Mouse (Mus musculus): ENCODE measurements at regions not wholly inside any gene's neighbourhood (a gene's known extent, or its start where the extent isn't known, plus 50 kb on each side); places are given as distances from the start of the nearest gene placed in this dataset.

GRCm38 (mm10) chr7:133492626-133493025 lies 109.3 kb downstream of the Tex36 start:
- Histone ChIP-seq H3K9ac (no peak overlapping the region), H3K27ac (no peak overlapping the region), H3K36me3 (no peaks in the 10 kb centered on the region), H3K9me3 (replicated peaks) (no peaks in the 10 kb centered on the region), H3K4me3 (no peak overlapping the region), H3K27me3 (replicated peaks) (no peaks in the 10 kb centered on the region; the same call in 1 of the 2 replicates), H3K4me2 (no peak overlapping the region), H3K4me1 (no peaks in the 10 kb centered on the region)
- WGBS (ENCODE audit: insufficient replicate concordance), result 59% methylated on average over 6 of the region's 6 CpGs
- ATAC-seq, result no peak

- H3K27me3 ChIP-seq (replicated peaks), result no peaks in the 10 kb centered on the region; the same call in 1 of the 2 replicates
- H3K9ac ChIP-seq, result no peak overlapping the region
- no peaks in the 10 kb centered on the region for H3K9me3 ChIP-seq (replicated peaks)
- H3K4me3 ChIP-seq, result no peak overlapping the region
- ATAC-seq, result no peak
- no peaks in the 10 kb centered on the region for H3K4me1 ChIP-seq
- no peaks in the 10 kb centered on the region for H3K36me3 ChIP-seq
- WGBS (ENCODE audit: insufficient replicate concordance), result 58% methylated on average over 7 of the region's 7 CpGs
- no peak overlapping the region for H3K4me2 ChIP-seq
- no peak overlapping the region for H3K27ac ChIP-seq
Observed at GRCm38 (mm10) chr7:133487887-133488630, 113.9 kb downstream of the Tex36 start.

GRCm38 (mm10) chr7:133484430-133484841 lies 117.5 kb downstream of the Tex36 start:
- no peak overlapping the region for H3K4me2 ChIP-seq
- H3K9ac ChIP-seq, result no peak overlapping the region
- no peak overlapping the region for H3K4me3 ChIP-seq
- H3K36me3 ChIP-seq, result no peaks in the 10 kb centered on the region
- no peaks in the 10 kb centered on the region for H3K4me1 ChIP-seq
- no peaks in the 10 kb centered on the region for H3K9me3 ChIP-seq (replicated peaks)
- ATAC-seq, result no peak
- no peaks in the 10 kb centered on the region for H3K27me3 ChIP-seq (replicated peaks)
- 63% methylated on average over 8 of the region's 8 CpGs for WGBS (ENCODE audit: insufficient replicate concordance)
- no peak overlapping the region for H3K27ac ChIP-seq

GRCm38 (mm10) chr7:133481529-133481928 lies 120.4 kb downstream of the Tex36 start:
- no peaks in the 10 kb centered on the region for H3K36me3 ChIP-seq
- no peak overlapping the region for H3K4me3 ChIP-seq
- H3K27ac ChIP-seq, result no peak overlapping the region
- H3K9ac ChIP-seq, result no peak overlapping the region
- whole genome bisulfite sequencing (ENCODE audit: insufficient replicate concordance), result 56% methylated on average over 6 of the region's 6 CpGs
- H3K27me3 ChIP-seq (replicated peaks), result no peaks in the 10 kb centered on the region
- ATAC-seq, result no peak
- no peak overlapping the region for H3K4me2 ChIP-seq
- H3K4me1 ChIP-seq, result no peaks in the 10 kb centered on the region
- no peaks in the 10 kb centered on the region for H3K9me3 ChIP-seq (replicated peaks)

GRCm38 (mm10) chr7:133479679-133480078 lies 122.3 kb downstream of the Tex36 start:
- no peak overlapping the region for H3K27ac ChIP-seq
- no peak for ATAC-seq
- no peak overlapping the region for H3K4me2 ChIP-seq
- no peak overlapping the region for H3K9ac ChIP-seq
- no peak overlapping the region for H3K4me3 ChIP-seq
- WGBS (ENCODE audit: insufficient replicate concordance), result 59% methylated on average over 7 of the region's 7 CpGs
- H3K27me3 ChIP-seq (replicated peaks), result no peaks in the 10 kb centered on the region
- no peaks in the 10 kb centered on the region for H3K36me3 ChIP-seq
- no peaks in the 10 kb centered on the region for H3K9me3 ChIP-seq (replicated peaks)
- no peaks in the 10 kb centered on the region for H3K4me1 ChIP-seq

- Histone ChIP-seq H3K4me1 (no peaks in the 10 kb centered on the region), H3K4me3 (no peak overlapping the region), H3K27ac (no peak overlapping the region), H3K9me3 (replicated peaks) (no peaks in the 10 kb centered on the region), H3K27me3 (replicated peaks) (no peaks in the 10 kb centered on the region), H3K4me2 (no peak overlapping the region), H3K9ac (no peak overlapping the region), H3K36me3 (no peaks in the 10 kb centered on the region)
- WGBS (ENCODE audit: insufficient replicate concordance), result 65% methylated on average over 5 of the region's 5 CpGs
- no peak for ATAC-seq
Observed at GRCm38 (mm10) chr7:133477933-133478332, 124.0 kb downstream of the Tex36 start.

- H3K4me2 ChIP-seq, result no peak overlapping the region
- H3K36me3 ChIP-seq, result no peaks in the 10 kb centered on the region
- H3K9ac ChIP-seq, result no peak overlapping the region
- no peak for ATAC-seq
- H3K9me3 ChIP-seq (replicated peaks), result no peaks in the 10 kb centered on the region
- H3K27ac ChIP-seq, result no peak overlapping the region
- no peaks in the 10 kb centered on the region for H3K4me1 ChIP-seq
- no peaks in the 10 kb centered on the region for H3K27me3 ChIP-seq (replicated peaks)
- 74% methylated on average over 6 of the region's 6 CpGs for WGBS (ENCODE audit: insufficient replicate concordance)
- no peak overlapping the region for H3K4me3 ChIP-seq
Observed at GRCm38 (mm10) chr7:133477221-133477620, 124.7 kb downstream of the Tex36 start.

- H3K27me3 ChIP-seq (replicated peaks), result 0 out of 2 replicates have a peak, but pooled peaks cover 5% of the 10 kb centered on the region
- no peak overlapping the region for H3K4me3 ChIP-seq
- no peaks in the 10 kb centered on the region for H3K4me1 ChIP-seq
- no peaks in the 10 kb centered on the region for H3K9me3 ChIP-seq (replicated peaks)
- ATAC-seq, result no peak
- H3K4me2 ChIP-seq, result no peak overlapping the region
- no peak overlapping the region for H3K9ac ChIP-seq
- H3K36me3 ChIP-seq, result no peaks in the 10 kb centered on the region
- no peak overlapping the region for H3K27ac ChIP-seq
- WGBS (ENCODE audit: insufficient replicate concordance), result 86% methylated on average over 5 of the region's 5 CpGs
Observed at GRCm38 (mm10) chr7:133471706-133472105, 130.3 kb downstream of the Tex36 start.

GRCm38 (mm10) chr7:133470620-133470958 lies 131.4 kb downstream of the Tex36 start:
- H3K27ac ChIP-seq, result no peak overlapping the region
- H3K4me1 ChIP-seq, result no peaks in the 10 kb centered on the region
- no peaks in the 10 kb centered on the region for H3K9me3 ChIP-seq (replicated peaks)
- 57% methylated on average over 3 of the region's 3 CpGs for WGBS (ENCODE audit: insufficient replicate concordance)
- H3K9ac ChIP-seq, result no peak overlapping the region
- no peaks in the 10 kb centered on the region for H3K36me3 ChIP-seq
- ATAC-seq, result no peak
- no peak overlapping the region for H3K4me3 ChIP-seq
- 0 out of 2 replicates have a peak, but pooled peaks cover 5% of the 10 kb centered on the region for H3K27me3 ChIP-seq (replicated peaks)
- H3K4me2 ChIP-seq, result no peak overlapping the region

GRCm38 (mm10) chr7:133469952-133470619 lies 131.9 kb downstream of the Tex36 start:
- no peak overlapping the region for H3K4me2 ChIP-seq
- no peak overlapping the region for H3K27ac ChIP-seq
- ATAC-seq, result no peak
- H3K4me1 ChIP-seq, result no peaks in the 10 kb centered on the region
- H3K9ac ChIP-seq, result no peak overlapping the region
- H3K4me3 ChIP-seq, result no peak overlapping the region
- no peaks in the 10 kb centered on the region for H3K9me3 ChIP-seq (replicated peaks)
- 0 out of 2 replicates have a peak, but pooled peaks cover 5% of the 10 kb centered on the region for H3K27me3 ChIP-seq (replicated peaks)
- H3K36me3 ChIP-seq, result no peaks in the 10 kb centered on the region
- 41% methylated on average over 6 of the region's 6 CpGs for WGBS (ENCODE audit: insufficient replicate concordance)

GRCm38 (mm10) chr7:133469106-133469505 lies 132.9 kb downstream of the Tex36 start:
- no peak for ATAC-seq
- Histone ChIP-seq H3K9me3 (replicated peaks) (no peaks in the 10 kb centered on the region), H3K4me3 (no peak overlapping the region), H3K4me1 (no peaks in the 10 kb centered on the region), H3K27ac (no peak overlapping the region), H3K36me3 (no peaks in the 10 kb centered on the region), H3K27me3 (replicated peaks) (0 out of 2 replicates have a peak, but pooled peaks cover 5% of the 10 kb centered on the region), H3K9ac (no peak overlapping the region), H3K4me2 (no peak overlapping the region)
- 62% methylated on average over 3 of the region's 3 CpGs for WGBS (ENCODE audit: insufficient replicate concordance)

- 0 out of 2 replicates have a peak, but pooled peaks cover 5% of the 10 kb centered on the region for H3K27me3 ChIP-seq (replicated peaks)
- no peak for ATAC-seq
- no peaks in the 10 kb centered on the region for H3K36me3 ChIP-seq
- no peak overlapping the region for H3K4me2 ChIP-seq
- H3K9me3 ChIP-seq (replicated peaks), result peaks cover 5% of the 10 kb centered on the region; the same call in 1 of the 2 replicates
- H3K4me3 ChIP-seq, result no peak overlapping the region
- no peaks in the 10 kb centered on the region for H3K4me1 ChIP-seq
- 22% methylated on average over 3 of the region's 3 CpGs for WGBS (ENCODE audit: insufficient replicate concordance)
- H3K27ac ChIP-seq, result no peak overlapping the region
- H3K9ac ChIP-seq, result no peak overlapping the region
Observed at GRCm38 (mm10) chr7:133468346-133468745, 133.6 kb downstream of the Tex36 start.

Measured in liver, embryonic 12.5 days (tissue).